Mouse (Mus musculus) cerebellum, adult 2 months (tissue): Measurements from ENCODE around the gene Gmpr2.

ENCODE experiments used
- CTCF ChIP-seq: fragments of 200-500 bp; IDR thresholded peaks from 2 replicates; pipeline ENCODE4 v1.5.1; 2011; ENCODE audit warnings: low read depth, mild to moderate bottlenecking, control low read depth, low read length, moderate library complexity, borderline replicate concordance; ENCODE audit not compliant: insufficient read depth
- POLR2A ChIP-seq: fragments of 200-500 bp; IDR thresholded peaks from 2 replicates; pipeline ENCODE4 v1.6.1; 2011; ENCODE audit warnings: low read length, control low read depth, borderline replicate concordance; ENCODE audit not compliant: insufficient read depth

GRCm38 (mm10) chr14:55709509-55709908, 37.8 kb downstream of the Gmpr2 start:
- TF ChIP-seq CTCF: no peak
- no peak for TF ChIP-seq POLR2A
